Mouse (Mus musculus) olfactory bulb, adult 2 months (tissue): ENCODE measurements at regions not wholly inside any gene's neighbourhood (a gene's known extent, or its start where the extent isn't known, plus 50 kb on each side); places are given as distances from the start of the nearest gene placed in this dataset.

Experiments
- CTCF ChIP-seq: fragments of 200-500 bp; IDR thresholded peaks from 2 replicates; pipeline ENCODE4 v1.5.1; 2012; ENCODE audit warnings: low read depth, mild to moderate bottlenecking, low read length, moderate library complexity; ENCODE audit not compliant: insufficient read depth
- POLR2A ChIP-seq: fragments of 200-500 bp; IDR thresholded peaks from 2 replicates; pipeline ENCODE4 v1.6.1; 2012; ENCODE audit warnings: mild to moderate bottlenecking, low read depth, low read length, moderate library complexity; ENCODE audit not compliant: insufficient read depth

- TF ChIP-seq CTCF: no peak
- TF ChIP-seq POLR2A: no peak
Observed at GRCm38 (mm10) chr10:3662571-3662970, 77.6 kb upstream of the Plekhg1 start.
